Mouse (Mus musculus): ENCODE measurements around the gene Krt15.

DNA sequence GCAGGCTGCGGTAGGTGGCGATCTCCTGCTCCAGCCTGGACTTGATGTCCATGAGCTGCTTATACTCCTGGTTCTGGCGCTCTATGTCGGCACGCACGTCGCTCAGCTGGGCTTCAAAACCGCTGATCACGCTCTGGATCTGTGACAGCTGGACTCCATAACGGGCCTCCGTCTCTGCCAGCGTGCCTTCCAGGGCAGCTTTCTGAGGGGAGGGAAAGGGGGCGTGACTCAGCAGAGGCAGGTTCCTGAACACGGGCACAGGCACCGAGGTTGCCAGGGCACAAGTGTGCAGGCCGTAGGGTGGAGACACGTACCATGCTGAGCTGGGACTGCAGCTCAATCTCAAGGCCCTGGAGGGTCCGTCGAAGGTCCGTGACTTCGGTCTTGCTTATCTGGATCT lies 5.2 kb upstream of the Krt15 start:
- no peak for TF ChIP-seq CTCF (IDR thresholded peaks at IDR 0.05; ENCODE audit: extremely low read depth, insufficient read depth, insufficient read length, insufficient replicate concordance)
- TF ChIP-seq POLR2A (IDR thresholded peaks at IDR 0.05; ENCODE audit: low read depth, low read length), result no peak

Measured in spleen, adult 2 months (tissue).